Mouse (Mus musculus) embryonic fibroblast, embryonic 13.5 days (primary cell): ENCODE measurements around the gene Clba1. TPM values are rescaled to one million over a fixed set of nuclear protein-coding genes. Genes with fewer than 3 reads are reported as not detected.

Experiments
- H3K27ac ChIP-seq: 2 replicates; pipeline ENCODE4 v1.5.1; 2012; ENCODE audit warnings: low read length, control low read depth, inconsistent platforms; ENCODE audit not compliant: insufficient read depth
- H3K4me1 ChIP-seq: 2 replicates; pipeline ENCODE4 v1.6.1; 2011; ENCODE audit warnings: low read length; ENCODE audit not compliant: control insufficient read depth, insufficient read depth
- H3K4me3 ChIP-seq: 2 replicates; pipeline ENCODE4 v1.5.1; 2011; ENCODE audit warnings: mild to moderate bottlenecking, control low read depth, low read length; ENCODE audit not compliant: insufficient read depth
- CTCF ChIP-seq: IDR thresholded peaks from 2 replicates; pipeline ENCODE4 v1.5.1; 2011; ENCODE audit warnings: mild to moderate bottlenecking, control low read depth, low read length, moderate library complexity, borderline replicate concordance; ENCODE audit not compliant: insufficient read depth
- POLR2A ChIP-seq: IDR thresholded peaks from 2 replicates; pipeline ENCODE4 v1.6.1; 2011; ENCODE audit warnings: low read depth, mild to moderate bottlenecking, control low read depth, low read length, moderate library complexity
- polyA plus RNA-seq: library from polyadenylated mRNA; stranded (reverse); fragments of >200 nt; gene quantifications from 2 replicates; pipeline ENCODE4 v1.2.4, GENCODE M21; 2011; ENCODE audit warnings: low read depth; ENCODE audit not compliant: missing spikeins, insufficient read length

Clba1 gene
- 13.0 and 18.5 TPM in 2 replicates for polyA plus RNA-seq

GRCm38 (mm10) chr12:112808587-112809364 lies at the start of gene Clba1:
TSS of gene Clba1 (plus strand) at chr12:112808937.
- Histone ChIP-seq H3K4me1 (peaks cover 2% of the 10 kb centered on the region; the same call in 1 of the 2 replicates), H3K4me3 (peak within 1 kb of the TSS; percentile 57), H3K27ac (peak within 1 kb of the TSS; percentile 51)
- TF ChIP-seq CTCF (peak; percentile 18; the same call in 1 of the 2 replicates), POLR2A (peak; percentile 95)

DNA sequence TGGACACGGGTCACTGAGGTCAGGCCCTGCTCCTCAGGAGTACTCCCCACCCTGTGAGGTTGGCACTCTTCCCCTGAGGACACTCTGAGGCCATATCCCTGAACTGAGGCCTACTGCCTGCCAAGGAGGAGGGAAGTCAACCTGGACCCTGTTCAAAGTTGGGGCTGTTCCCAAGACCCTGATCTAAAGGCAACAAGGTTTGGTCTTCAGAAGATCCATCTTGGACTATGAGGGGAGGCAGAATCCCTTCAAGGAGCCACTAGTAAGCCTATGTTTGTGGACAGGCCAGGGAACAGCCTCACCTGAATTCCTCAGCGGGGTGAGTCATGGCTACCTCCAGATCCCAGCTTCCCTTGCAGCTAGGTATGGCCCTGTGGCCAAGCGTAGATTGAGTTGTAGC lies 49.3 kb upstream of the Clba1 start:
- no peak overlapping the region for H3K27ac ChIP-seq
- H3K4me3 ChIP-seq, result no peak overlapping the region
- TF ChIP-seq CTCF (no peak), POLR2A (no peak)
- H3K4me1 ChIP-seq, result no peaks in the 10 kb centered on the region

- TF ChIP-seq CTCF, result no peak
- no peak for TF ChIP-seq POLR2A
- Histone ChIP-seq H3K4me1 (no peaks in the 10 kb centered on the region), H3K27ac (no peak within 1 kb of the TSS), H3K4me3 (no peak within 1 kb of the TSS)
Measured at GRCm38 (mm10) chr12:112760154-112760926, 48.4 kb upstream of the Clba1 start, which contains the start of gene Pld4. TSS of gene Pld4 (plus strand) at chr12:112760655.

DNA sequence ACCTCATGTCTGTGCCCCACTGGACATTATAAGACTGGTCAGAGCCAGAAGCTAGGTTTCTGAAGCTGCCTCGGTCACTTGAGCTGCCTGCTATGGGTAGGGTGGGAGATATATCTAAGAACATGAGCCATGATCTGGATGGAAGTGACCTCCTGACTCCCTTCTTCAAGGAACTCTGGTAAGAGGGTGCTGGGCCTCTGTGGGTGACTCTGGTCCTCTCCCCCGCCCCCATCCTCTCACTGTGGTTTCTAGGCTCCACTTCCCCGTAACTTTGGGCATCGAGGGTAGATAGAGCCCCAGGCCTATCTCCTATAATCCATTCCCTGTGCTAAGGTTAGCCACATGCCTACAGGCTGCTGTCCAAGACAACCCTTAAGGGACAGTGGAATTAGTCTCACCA lies 47.3 kb upstream of the Clba1 start:
- TF ChIP-seq CTCF (no peak), POLR2A (no peak)
- H3K4me3 ChIP-seq, result no peak overlapping the region
- no peaks in the 10 kb centered on the region for H3K4me1 ChIP-seq
- H3K27ac ChIP-seq, result no peak overlapping the region

GRCm38 (mm10) chr12:112762018-112762417 lies 46.7 kb upstream of the Clba1 start:
- Histone ChIP-seq H3K4me1 (no peaks in the 10 kb centered on the region), H3K27ac (no peak overlapping the region), H3K4me3 (no peak overlapping the region)
- no peak for TF ChIP-seq POLR2A
- no peak for TF ChIP-seq CTCF

- Histone ChIP-seq H3K27ac (no peak overlapping the region), H3K4me3 (no peak overlapping the region), H3K4me1 (no peaks in the 10 kb centered on the region)
- TF ChIP-seq CTCF (no peak), POLR2A (no peak)
Measured at GRCm38 (mm10) chr12:112763176-112763575, 45.6 kb upstream of the Clba1 start.

DNA sequence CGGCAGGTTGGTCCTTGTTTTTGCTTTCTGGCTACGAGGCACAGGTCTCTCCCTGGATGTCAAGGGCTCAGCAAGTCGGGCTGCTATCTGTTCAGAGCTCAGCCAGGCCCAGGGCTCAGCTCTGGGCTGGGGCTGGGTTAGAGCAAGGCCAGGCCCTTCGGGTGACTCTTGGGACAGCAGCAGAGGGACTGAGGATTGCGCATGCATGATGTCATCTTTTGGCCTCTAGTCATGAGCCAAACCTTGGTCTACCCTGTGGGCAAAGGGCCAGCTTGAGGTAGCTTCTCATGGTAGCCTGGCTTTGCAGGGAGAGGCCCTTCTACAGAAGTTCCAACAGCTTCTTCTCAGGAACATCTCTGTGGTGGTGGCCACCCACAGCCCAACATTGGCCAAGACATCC lies 44.6 kb upstream of the Clba1 start:
- Histone ChIP-seq H3K27ac (no peak overlapping the region), H3K4me3 (no peak overlapping the region), H3K4me1 (no peaks in the 10 kb centered on the region)
- TF ChIP-seq CTCF, result no peak
- TF ChIP-seq POLR2A, result no peak

DNA sequence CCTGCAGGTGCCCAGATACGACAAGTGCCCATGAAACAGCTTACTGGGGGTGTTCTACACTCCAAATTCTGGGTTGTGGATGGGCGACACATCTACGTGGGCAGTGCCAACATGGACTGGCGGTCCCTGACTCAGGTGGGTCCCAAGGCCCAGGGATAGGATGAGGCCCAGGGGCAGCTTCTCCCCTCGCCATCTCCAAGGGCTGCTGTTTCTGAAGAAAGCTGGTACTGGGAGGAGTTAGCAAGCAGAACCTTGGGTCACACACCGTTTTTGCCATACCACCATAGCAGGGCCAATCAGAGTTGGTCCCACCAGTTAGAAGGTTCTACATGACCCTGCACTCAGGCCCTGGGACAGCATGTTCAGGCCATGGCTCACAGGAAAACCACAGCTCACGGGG lies 43.7 kb upstream of the Clba1 start:
- H3K4me1 ChIP-seq, result no peaks in the 10 kb centered on the region
- no peak overlapping the region for H3K4me3 ChIP-seq
- TF ChIP-seq POLR2A (no peak), CTCF (no peak)
- no peak overlapping the region for H3K27ac ChIP-seq

- no peaks in the 10 kb centered on the region for H3K4me1 ChIP-seq
- H3K4me3 ChIP-seq, result no peak overlapping the region
- no peak overlapping the region for H3K27ac ChIP-seq
- TF ChIP-seq CTCF, result no peak
- no peak for TF ChIP-seq POLR2A
Measured at GRCm38 (mm10) chr12:112766586-112766985, 42.2 kb upstream of the Clba1 start.

DNA sequence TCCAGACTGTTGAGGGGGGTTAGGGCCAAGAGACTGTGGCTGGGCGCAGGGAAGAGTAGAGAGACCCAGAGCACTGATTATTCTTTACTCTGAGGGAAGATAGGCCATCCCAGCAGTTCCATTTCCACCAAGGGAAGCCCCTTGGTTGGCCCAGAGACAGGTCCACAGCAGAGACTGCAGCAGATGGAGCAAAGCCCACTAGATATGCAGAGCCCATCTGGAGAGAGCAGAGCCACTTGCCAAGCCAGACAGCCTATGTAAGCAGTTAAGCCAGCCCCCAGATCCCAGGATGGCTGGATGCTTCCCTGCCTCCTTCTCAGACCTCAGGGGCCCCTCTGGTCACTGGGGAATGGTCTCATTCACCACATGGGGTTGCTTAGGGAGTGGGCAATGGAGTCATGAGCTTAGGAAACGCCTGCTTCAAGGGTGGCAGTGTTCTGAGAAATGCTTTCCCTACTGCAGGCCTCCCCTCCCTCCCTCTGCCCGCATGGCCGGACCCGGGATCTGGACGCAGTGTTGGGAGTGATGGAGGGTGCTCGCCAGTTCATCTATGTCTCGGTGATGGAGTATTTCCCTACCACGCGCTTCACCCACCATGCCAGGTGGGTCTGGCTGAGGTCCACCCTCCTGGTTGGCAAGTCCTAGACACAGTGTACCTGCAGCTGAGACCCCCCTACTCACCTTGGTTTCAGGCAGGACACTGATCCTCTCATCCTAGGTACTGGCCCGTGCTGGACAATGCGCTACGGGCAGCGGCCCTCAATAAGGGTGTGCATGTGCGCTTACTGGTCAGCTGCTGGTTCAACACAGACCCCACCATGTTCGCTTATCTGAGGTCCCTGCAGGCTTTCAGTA lies 41.5 kb upstream of the Clba1 start:
- H3K4me3 ChIP-seq, result no peak overlapping the region

More for the DNA sequence above, 41.5 kb upstream of the Clba1 start:
- TF ChIP-seq POLR2A, result no peak
- no peak for TF ChIP-seq CTCF
- no peak overlapping the region for H3K27ac ChIP-seq
- H3K4me1 ChIP-seq, result no peaks in the 10 kb centered on the region
